24 mouse cellular contexts compared by ENCODE assay signal in genomic region chr9:63043304-63043703, GRCm38 (mm10). TPM values are rescaled to one million over a fixed set of nuclear protein-coding genes. Genes with fewer than 3 reads are reported as not detected.
DNase-seq lines count a peak whose midpoint lies in the region; ATAC-seq lines count a peak whose summit lies in the region.
"Had no signal": no experiment of that assay in that cellular context is flagged by ENCODE, and none has a peak within 500 bp of the region (broad histone marks: within the 10 kb centered on the region; RNA-seq: fewer than 3 reads in every experiment).

No protein-coding gene starts in this region.

- no peaks in the 10 kb centered on the region for H3K9me3 ChIP-seq in kidney, embryonic 14.5 days (ENCODE audit: control insufficient read depth, low read length)
- H3K9me3 ChIP-seq in lung, embryonic 16.5 days (ENCODE audit: control insufficient read depth, low read length) = no peaks in the 10 kb centered on the region
- H3K9me3 ChIP-seq: embryonic facial prominence, embryonic 12.5 days; limb, embryonic 15.5 days; midbrain, embryonic 15.5 days; neural tube, embryonic 12.5 days had no signal

- no peak overlapping the region for H3K4me2 ChIP-seq in kidney, embryonic 14.5 days (replicated peaks; ENCODE audit: low read depth, low read length)
- no peak overlapping the region for H3K4me2 ChIP-seq in lung, embryonic 16.5 days (ENCODE audit: low read depth, low read length)
- H3K4me2 ChIP-seq: embryonic facial prominence, embryonic 12.5 days; limb, embryonic 15.5 days; midbrain, embryonic 15.5 days; neural tube, embryonic 12.5 days had no signal

- no peak overlapping the region for H3K9ac ChIP-seq in kidney, embryonic 14.5 days (ENCODE audit: low read depth, low read length)
- H3K9ac ChIP-seq in lung, embryonic 16.5 days (ENCODE audit: low read length) = no peak overlapping the region
- H3K9ac ChIP-seq: embryonic facial prominence, embryonic 12.5 days; forebrain, postnatal 0 days; limb, embryonic 15.5 days; midbrain, embryonic 15.5 days; neural tube, embryonic 12.5 days had no signal

- no peaks in the 10 kb centered on the region for H3K36me3 ChIP-seq in kidney, embryonic 14.5 days (ENCODE audit: control insufficient read depth, insufficient read depth, low read length)
- H3K36me3 ChIP-seq in lung, embryonic 16.5 days (ENCODE audit: control insufficient read depth, insufficient read depth, low read length) = no peaks in the 10 kb centered on the region
- H3K36me3 ChIP-seq: embryonic facial prominence, embryonic 12.5 days; limb, embryonic 15.5 days; midbrain, embryonic 15.5 days; neural tube, embryonic 12.5 days had no signal

- peak; percentile 21 for DNase-seq in adrenal gland, adult 2 months
- no peak for DNase-seq in adrenal gland, postnatal 36 days
- DNase-seq in kidney, postnatal 25 days = no peak
- DNase-seq in lung, postnatal 36 days = no peak
- DNase-seq in kidney, postnatal 10 days = peak; percentile 17
- no peak for DNase-seq in B cell, adult 2 months
- DNase-seq: adrenal gland, adult 8-10 months; cerebellum, adult 18-20 months; cerebellum, postnatal 25 days; forebrain, postnatal 0 days; gastrocnemius, postnatal 25 days; heart, adult 2 months; left cerebral cortex, postnatal 4 days; thymus, adult 18-20 months; thymus, postnatal 36 days had no signal

- 30% methylated on average over 3 of the region's 3 CpGs for WGBS in kidney, embryonic 14.5 days
- 25% methylated on average over 3 of the region's 3 CpGs for WGBS in lung, embryonic 16.5 days

- no peak overlapping the region for H3K4me3 ChIP-seq in kidney, embryonic 14.5 days (ENCODE audit: low read length)
- no peak overlapping the region for H3K4me3 ChIP-seq in lung, embryonic 16.5 days (ENCODE audit: low read length)
- H3K4me3 ChIP-seq: embryonic facial prominence, embryonic 12.5 days; heart, adult 2 months; limb, embryonic 15.5 days; midbrain, embryonic 15.5 days; neural tube, embryonic 12.5 days had no signal

- peaks cover 11% of the 10 kb centered on the region; the same call in 1 of the 2 replicates for H3K4me1 ChIP-seq in kidney, embryonic 14.5 days (ENCODE audit: control insufficient read depth, insufficient read depth, low read length)
- peaks cover 6% of the 10 kb centered on the region; the same call in 1 of the 2 replicates for H3K4me1 ChIP-seq in lung, embryonic 16.5 days (replicated peaks; ENCODE audit: control insufficient read depth, insufficient read depth, low read length)
- H3K4me1 ChIP-seq: midbrain, embryonic 15.5 days; neural tube, embryonic 12.5 days had no signal

- no peak overlapping the region for H3K27ac ChIP-seq in kidney, embryonic 14.5 days (ENCODE audit: low read depth, low read length)
- no peak overlapping the region for H3K27ac ChIP-seq in lung, embryonic 16.5 days (ENCODE audit: low read length)
- H3K27ac ChIP-seq: heart, adult 2 months; macrophage; midbrain, embryonic 15.5 days; neural tube, embryonic 12.5 days had no signal

- no peaks in the 10 kb centered on the region for H3K27me3 ChIP-seq in kidney, embryonic 14.5 days (ENCODE audit: control insufficient read depth, insufficient read depth, low read length)
- no peaks in the 10 kb centered on the region for H3K27me3 ChIP-seq in lung, embryonic 16.5 days (ENCODE audit: control insufficient read depth, insufficient read depth, low read depth, low read length)
- H3K27me3 ChIP-seq: embryonic facial prominence, embryonic 12.5 days; limb, embryonic 15.5 days; midbrain, embryonic 15.5 days; neural tube, embryonic 12.5 days had no signal

- ATAC-seq in kidney, embryonic 14.5 days (ENCODE audit: low FRiP score, low TSS enrichment) = peak; percentile 28; the same call in 1 of the 2 replicates
- ATAC-seq in lung, embryonic 16.5 days (ENCODE audit: low read depth) = peak; percentile 36; the same call in 1 of the 2 replicates
- ATAC-seq: forebrain, postnatal 0 days; hindbrain, embryonic 16.5 days; intestine, postnatal 0 days; midbrain, embryonic 15.5 days had no signal

RNA-seq across cellular contexts. Expression of gene Pias1, which starts 55.6 kb away (rescaled TPM):
- 10 to 100 TPM; 36.5 to 43.8 TPM for total RNA-seq in adrenal gland, adult 2 months (2021)
- 7.7 and 9.3 TPM in 2 replicates for polyA plus RNA-seq in adrenal gland, adult 2 months (2012; rRNA removed)
- 10 to 100 TPM; 32.2 to 33.7 TPM for total RNA-seq in adrenal gland, postnatal 36 days (2021)
- 61.8 and 64.8 TPM in 2 replicates for polyA plus RNA-seq in kidney, embryonic 14.5 days (2014; fragmentation: Nextera tagmentation; extraction: Ambion mirVana)
- polyA plus RNA-seq in lung, embryonic 16.5 days (2015; fragmentation: Nextera tagmentation; extraction: Ambion mirVana) = 88.7 and 91.8 TPM in 2 replicates

Comparison
In these comparisons a context has a peak if more than half of its experiments do, and no peak if none do; other contexts are left out.
1. DNase-seq: peak in adrenal gland, adult 2 months (single experiment) and kidney, postnatal 10 days (single experiment); none in adrenal gland, postnatal 36 days (0 of 2), kidney, postnatal 25 days (0 of 2), lung, postnatal 36 days (single experiment) and B cell, adult 2 months (0 of 2).